Mouse (Mus musculus): ENCODE measurements around the gene Frmd5. TPM values are rescaled to one million over a fixed set of nuclear protein-coding genes. Genes with fewer than 3 reads are reported as not detected.

The Frmd5 gene
- polyA plus RNA-seq, 1 experiment from 2014 or later = 1.5 TPM

DNA sequence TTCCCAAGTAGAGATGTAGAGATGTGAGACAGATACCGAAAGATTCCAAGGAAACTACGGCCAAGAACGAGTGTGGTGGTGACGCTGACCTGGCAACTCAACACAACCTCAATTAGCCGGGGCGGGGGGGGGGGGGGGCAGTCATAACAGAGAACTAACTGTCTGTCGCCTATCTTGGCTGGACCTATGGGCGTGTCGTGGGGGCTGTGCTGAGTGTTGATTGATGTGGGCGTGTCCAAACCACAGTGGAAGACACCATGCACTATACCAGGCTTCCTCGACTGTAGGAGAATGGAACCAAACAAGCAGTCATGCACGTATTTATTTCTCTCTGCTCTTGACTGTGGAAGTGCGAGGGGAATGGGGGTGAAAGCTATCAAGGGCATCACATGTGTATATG lies 19.1 kb downstream of the Frmd5 start:
- Histone ChIP-seq H3K4me3 (ENCODE audit: low read depth, low read length) (no peak overlapping the region), H3K4me1 (replicated peaks; ENCODE audit: control insufficient read depth, insufficient read depth) (no peaks in the 10 kb centered on the region), H3K27me3 (ENCODE audit: control insufficient read depth, insufficient read depth, low read length) (no peaks in the 10 kb centered on the region), H3K4me2 (replicated peaks; ENCODE audit: low read depth) (peak overlapping the region; percentile 24), H3K9me3 (ENCODE audit: control insufficient read depth, low read length) (no peaks in the 10 kb centered on the region), H3K36me3 (ENCODE audit: control insufficient read depth, insufficient read depth, low read length) (no peaks in the 10 kb centered on the region), H3K27ac (replicated peaks) (no peak overlapping the region), H3K9ac (ENCODE audit: low read length) (no peak overlapping the region)
- 43% methylated on average over 13 of the region's 13 CpGs for WGBS
- TF ChIP-seq CTCF (IDR thresholded peaks at IDR 0.05; ENCODE audit: low read depth) = no peak
- DNase-seq (ENCODE audit: low spot score) (peak; percentile 28), ATAC-seq (ENCODE audit: low FRiP score, low TSS enrichment) (no peak)

DNA sequence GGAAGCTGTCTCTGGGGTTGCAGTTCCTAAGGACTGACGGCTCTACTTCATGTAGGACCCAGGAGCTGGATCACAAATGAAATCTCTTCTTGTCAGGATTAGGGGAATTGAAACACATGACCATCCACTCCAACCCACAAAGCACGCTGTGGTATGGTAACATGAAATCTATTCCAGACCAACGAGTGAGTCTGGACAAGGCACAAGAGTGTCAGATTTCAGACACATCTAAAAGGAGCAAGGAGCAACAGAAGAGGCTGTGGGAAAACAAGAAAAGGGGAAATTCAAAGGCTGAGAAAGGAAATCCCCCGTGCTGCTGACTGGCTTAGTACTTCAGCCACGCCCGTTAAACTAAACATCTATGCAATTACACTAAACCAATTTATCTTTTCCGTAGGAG lies 19.6 kb downstream of the Frmd5 start:
- Histone ChIP-seq H3K27me3 (ENCODE audit: control insufficient read depth, insufficient read depth, low read length) (no peaks in the 10 kb centered on the region), H3K36me3 (ENCODE audit: control insufficient read depth, insufficient read depth, low read length) (no peaks in the 10 kb centered on the region), H3K9me3 (ENCODE audit: control insufficient read depth, low read length) (no peaks in the 10 kb centered on the region), H3K4me3 (ENCODE audit: low read depth, low read length) (no peak overlapping the region), H3K27ac (replicated peaks) (no peak overlapping the region), H3K4me1 (replicated peaks; ENCODE audit: control insufficient read depth, insufficient read depth) (no peaks in the 10 kb centered on the region), H3K4me2 (replicated peaks; ENCODE audit: low read depth) (peak overlapping the region; percentile 24), H3K9ac (ENCODE audit: low read length) (no peak overlapping the region)
- TF ChIP-seq EP300 (optimal IDR thresholded peaks at IDR 0.05) (no peak), CTCF (IDR thresholded peaks at IDR 0.05; ENCODE audit: low read depth) (no peak)
- 14% methylated on average over 7 of the region's 7 CpGs for WGBS
- ATAC-seq (ENCODE audit: low FRiP score, low TSS enrichment) (no peak), DNase-seq (ENCODE audit: low spot score) (no peak)

- H3K9ac ChIP-seq (ENCODE audit: low read length) = no peak overlapping the region
- no peak overlapping the region for H3K4me3 ChIP-seq (ENCODE audit: low read depth, low read length)
- H3K27me3 ChIP-seq (ENCODE audit: control insufficient read depth, insufficient read depth, low read length) = no peaks in the 10 kb centered on the region
- no peaks in the 10 kb centered on the region for H3K4me1 ChIP-seq (replicated peaks; ENCODE audit: control insufficient read depth, insufficient read depth)
- no peak overlapping the region for H3K27ac ChIP-seq (replicated peaks)
- no peak overlapping the region for H3K4me2 ChIP-seq (replicated peaks; ENCODE audit: low read depth)
- 66% methylated on average over 7 of the region's 7 CpGs for WGBS
- ATAC-seq (ENCODE audit: low FRiP score, low TSS enrichment) (no peak), DNase-seq (ENCODE audit: low spot score) (no peak)
- TF ChIP-seq CTCF (IDR thresholded peaks at IDR 0.05; ENCODE audit: low read depth) = no peak
- no peak for TF ChIP-seq EP300 (optimal IDR thresholded peaks at IDR 0.05)
- no peaks in the 10 kb centered on the region for H3K9me3 ChIP-seq (ENCODE audit: control insufficient read depth, low read length)
- no peaks in the 10 kb centered on the region for H3K36me3 ChIP-seq (ENCODE audit: control insufficient read depth, insufficient read depth, low read length)
Observed at GRCm38 (mm10) chr2:121776219-121776618, 30.7 kb downstream of the Frmd5 start.

GRCm38 (mm10) chr2:121764851-121765250 lies 42.0 kb downstream of the Frmd5 start:
- no peaks in the 10 kb centered on the region for H3K9me3 ChIP-seq (ENCODE audit: control insufficient read depth, low read length)
- H3K27ac ChIP-seq (replicated peaks) = no peak overlapping the region
- H3K27me3 ChIP-seq (ENCODE audit: control insufficient read depth, insufficient read depth, low read length) = no peaks in the 10 kb centered on the region
- H3K4me3 ChIP-seq (ENCODE audit: low read depth, low read length) = no peak overlapping the region
- WGBS = 83% methylated on average over 5 of the region's 5 CpGs
- DNase-seq (ENCODE audit: low spot score) (no peak), ATAC-seq (ENCODE audit: low FRiP score, low TSS enrichment) (no peak)
- TF ChIP-seq EP300 (optimal IDR thresholded peaks at IDR 0.05) (no peak), CTCF (IDR thresholded peaks at IDR 0.05; ENCODE audit: low read depth) (no peak)
- no peaks in the 10 kb centered on the region for H3K4me1 ChIP-seq (replicated peaks; ENCODE audit: control insufficient read depth, insufficient read depth)
- no peak overlapping the region for H3K9ac ChIP-seq (ENCODE audit: low read length)
- no peaks in the 10 kb centered on the region for H3K36me3 ChIP-seq (ENCODE audit: control insufficient read depth, insufficient read depth, low read length)
- H3K4me2 ChIP-seq (replicated peaks; ENCODE audit: low read depth) = no peak overlapping the region

DNA sequence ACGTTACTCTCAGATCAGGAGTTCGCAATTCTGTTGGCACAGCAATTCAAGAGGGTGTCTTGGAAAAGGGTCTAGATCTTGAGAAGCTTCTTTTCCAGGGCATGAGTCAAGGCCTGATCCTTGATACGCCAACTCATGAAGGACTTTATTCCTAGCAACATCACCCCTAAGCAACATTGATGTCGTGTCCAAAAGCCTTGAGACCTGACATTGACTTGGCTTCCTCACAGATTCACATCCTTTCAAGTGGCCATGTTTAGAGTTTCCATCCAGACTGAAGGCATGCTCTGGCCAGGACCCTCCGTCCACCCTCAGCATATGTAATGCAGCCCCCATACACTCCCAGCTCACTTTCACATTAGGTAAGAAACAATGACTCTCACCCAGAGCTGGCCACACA lies 45.0 kb downstream of the Frmd5 start:
- Histone ChIP-seq H3K27ac (replicated peaks) (no peak overlapping the region), H3K9me3 (ENCODE audit: control insufficient read depth, low read length) (no peaks in the 10 kb centered on the region), H3K4me3 (ENCODE audit: low read depth, low read length) (no peak overlapping the region), H3K27me3 (ENCODE audit: control insufficient read depth, insufficient read depth, low read length) (no peaks in the 10 kb centered on the region), H3K4me1 (replicated peaks; ENCODE audit: control insufficient read depth, insufficient read depth) (no peaks in the 10 kb centered on the region), H3K4me2 (replicated peaks; ENCODE audit: low read depth) (no peak overlapping the region), H3K9ac (ENCODE audit: low read length) (no peak overlapping the region), H3K36me3 (ENCODE audit: control insufficient read depth, insufficient read depth, low read length) (no peaks in the 10 kb centered on the region)
- no peak for ATAC-seq (ENCODE audit: low FRiP score, low TSS enrichment)
- no peak for TF ChIP-seq CTCF (IDR thresholded peaks at IDR 0.05; ENCODE audit: low read depth)
- TF ChIP-seq EP300 (optimal IDR thresholded peaks at IDR 0.05) = no peak
- DNase-seq (ENCODE audit: low spot score) = no peak
- WGBS = 96% methylated on average over 5 of the region's 5 CpGs

DNA sequence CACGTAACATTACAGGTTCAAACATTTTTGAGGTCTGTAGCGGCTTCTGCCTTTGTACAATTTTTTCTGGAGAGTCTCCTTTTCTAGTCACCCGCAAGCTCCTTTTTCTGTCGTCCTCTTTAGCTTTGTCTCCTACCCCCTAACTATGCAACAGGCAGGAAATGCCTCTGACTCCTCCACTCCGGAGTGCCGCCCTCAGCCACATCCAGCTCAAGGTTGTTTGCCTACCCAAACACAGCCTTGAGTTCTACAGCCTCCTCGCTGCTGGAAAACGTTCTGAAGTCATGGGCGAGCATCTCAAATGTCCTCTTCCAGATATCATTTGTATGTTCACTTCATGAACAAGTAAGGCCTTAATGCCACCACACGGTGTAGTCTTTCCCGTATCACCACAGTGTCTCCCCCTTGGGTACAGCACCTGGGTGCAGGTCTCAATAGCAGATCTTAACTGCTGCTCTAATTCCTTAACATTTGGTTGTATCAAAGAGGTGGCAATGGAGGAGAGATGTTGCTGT lies 45.5 kb downstream of the Frmd5 start:
- Histone ChIP-seq H3K4me3 (ENCODE audit: low read depth, low read length) (no peak overlapping the region), H3K27me3 (ENCODE audit: control insufficient read depth, insufficient read depth, low read length) (no peaks in the 10 kb centered on the region), H3K36me3 (ENCODE audit: control insufficient read depth, insufficient read depth, low read length) (no peaks in the 10 kb centered on the region), H3K4me1 (replicated peaks; ENCODE audit: control insufficient read depth, insufficient read depth) (no peaks in the 10 kb centered on the region), H3K27ac (replicated peaks) (no peak overlapping the region), H3K9ac (ENCODE audit: low read length) (no peak overlapping the region), H3K4me2 (replicated peaks; ENCODE audit: low read depth) (no peak overlapping the region), H3K9me3 (ENCODE audit: control insufficient read depth, low read length) (no peaks in the 10 kb centered on the region)
- no peak for ATAC-seq (ENCODE audit: low FRiP score, low TSS enrichment)
- TF ChIP-seq EP300 (optimal IDR thresholded peaks at IDR 0.05) (no peak), CTCF (IDR thresholded peaks at IDR 0.05; ENCODE audit: low read depth) (no peak)
- DNase-seq (ENCODE audit: low spot score) = no peak
- WGBS = 85% methylated on average over 11 of the region's 11 CpGs

Data from stomach, postnatal 0 days (tissue).